Mouse (Mus musculus): ENCODE measurements around the gene Gm49396.

GRCm38 (mm10) chr7:30558656-30559442, 4.3 kb upstream of the Gm49396 start:
- TF ChIP-seq CTCF (IDR thresholded peaks at IDR 0.05; ENCODE audit: low read depth, low read length), result no peak
- TF ChIP-seq TAL1 (conservative IDR thresholded peaks at IDR 0.05; ENCODE audit: low read depth, low read length), result no peak
- no peak for TF ChIP-seq POLR2AphosphoS5 (IDR thresholded peaks at IDR 0.05; ENCODE audit: insufficient replicate concordance, low read depth, low read length)
